Mouse (Mus musculus) embryonic facial prominence, embryonic 14.5 days (tissue): ENCODE measurements around the gene Il12rb1. TPM values are rescaled to one million over a fixed set of nuclear protein-coding genes. Genes with fewer than 3 reads are reported as not detected.

Experiments used
- ATAC-seq: fragments of 200-750 bp; cut with Nextera tagmentation; 2 replicates; pipeline ENCODE4 v1.8.0; 2017; ENCODE audit warnings: low read depth, moderate number of reproducible peaks, moderate TSS enrichment
- DNase-seq: peaks from one replicate; pipeline ENCODE4 v3.0.0-alpha.2; 2015; ENCODE audit warnings: low spot score
- H3K27ac ChIP-seq: fragments of 300-500 bp; sonication (generic); replicated peaks from 2 replicates; pipeline ENCODE4 v1.5.1; 2014; ENCODE audit warnings: low read depth, mild to moderate bottlenecking, low read length, moderate library complexity
- H3K27me3 ChIP-seq: fragments of 300-500 bp; sonication (generic); replicated peaks from 2 replicates; pipeline ENCODE4 v1.6.1; 2014; ENCODE audit warnings: low read length; ENCODE audit not compliant: control insufficient read depth, insufficient read depth
- H3K36me3 ChIP-seq: fragments of 300-500 bp; sonication (generic); 2 replicates; pipeline ENCODE4 v1.6.1; 2014; ENCODE audit warnings: low read length, mixed read lengths; ENCODE audit not compliant: control insufficient read depth, insufficient read depth
- H3K4me1 ChIP-seq: fragments of 300-500 bp; sonication (generic); 2 replicates; pipeline ENCODE4 v1.6.1; 2014; ENCODE audit warnings: antibody characterized with exemption, low read length; ENCODE audit not compliant: control insufficient read depth, insufficient read depth
- H3K4me2 ChIP-seq: fragments of 300-500 bp; sonication (generic); 2 replicates; pipeline ENCODE4 v1.6.1; 2014; ENCODE audit warnings: low read depth, mild to moderate bottlenecking, low read length, moderate library complexity, mixed read lengths
- H3K4me3 ChIP-seq: fragments of 300-500 bp; sonication (generic); 2 replicates; pipeline ENCODE4 v1.5.1; 2014; ENCODE audit warnings: low read depth, mild to moderate bottlenecking, low read length
- H3K9ac ChIP-seq: fragments of 300-500 bp; sonication (generic); 2 replicates; pipeline ENCODE4 v1.6.1; 2014; ENCODE audit warnings: low read depth, mild to moderate bottlenecking, low read length, moderate library complexity, mixed read lengths
- H3K9me3 ChIP-seq: fragments of 300-500 bp; sonication (generic); 2 replicates; pipeline ENCODE4 v1.6.1; 2016; ENCODE audit warnings: low read length; ENCODE audit not compliant: control insufficient read depth
- WGBS: fragments of 180-500 bp; shearing (Covaris S2); extraction: QIAGEN DNeasy Blood & Tissue Kit; methylation state at CpG from one replicate; pipeline ENCODE4 v1.1.7; 2014; 5-methylcytosine and 5-hydroxymethylcytosine counted together
- polyA plus RNA-seq: library from polyadenylated mRNA; unstranded; fragments of >200 nt; fragmentation: Nextera tagmentation; extraction: Ambion mirVana; gene quantifications from 2 replicates; pipeline ENCODE4 v1.2.1, GENCODE M21; 2014

Il12rb1 gene
- polyA plus RNA-seq, 1 experiment from 2014 or later: 0.19 TPM

- 79% methylated on average over 7 of the region's 7 CpGs for WGBS
- Histone ChIP-seq H3K9me3 (peaks cover 15% of the 10 kb centered on the region; the same call in 1 of the 2 replicates), H3K9ac (no peak overlapping the region)
Observed at GRCm38 (mm10) chr8:70823802-70824201, 15.6 kb downstream of the Il12rb1 start.

GRCm38 (mm10) chr8:70825816-70826215, 17.6 kb downstream of the Il12rb1 start:
- DNase-seq (no peak), ATAC-seq (no peak)
- WGBS: 78% methylated on average over 8 of the region's 8 CpGs
- Histone ChIP-seq H3K27me3 (no peaks in the 10 kb centered on the region), H3K4me2 (no peak overlapping the region), H3K27ac (no peak overlapping the region), H3K9ac (no peak overlapping the region), H3K36me3 (no peaks in the 10 kb centered on the region), H3K9me3 (peaks cover 5% of the 10 kb centered on the region; the same call in 1 of the 2 replicates), H3K4me3 (no peak overlapping the region), H3K4me1 (no peaks in the 10 kb centered on the region)

More at GRCm38 (mm10) chr8:70823802-70824201, 15.6 kb downstream of the Il12rb1 start:
- Histone ChIP-seq H3K4me1 (no peaks in the 10 kb centered on the region), H3K4me3 (no peak overlapping the region), H3K27ac (no peak overlapping the region), H3K36me3 (no peaks in the 10 kb centered on the region), H3K27me3 (no peaks in the 10 kb centered on the region), H3K4me2 (no peak overlapping the region)
- DNase-seq (no peak), ATAC-seq (no peak)

GRCm38 (mm10) chr8:70827010-70827409, 18.8 kb downstream of the Il12rb1 start:
- ATAC-seq (no peak), DNase-seq (no peak)
- Histone ChIP-seq H3K9ac (no peak overlapping the region), H3K9me3 (peaks cover 5% of the 10 kb centered on the region; the same call in 1 of the 2 replicates), H3K4me3 (no peak overlapping the region), H3K36me3 (no peaks in the 10 kb centered on the region), H3K27me3 (no peaks in the 10 kb centered on the region), H3K4me1 (no peaks in the 10 kb centered on the region), H3K4me2 (no peak overlapping the region), H3K27ac (no peak overlapping the region)
- WGBS: 98% methylated on average over 2 of the region's 2 CpGs

- Histone ChIP-seq H3K4me3 (no peak overlapping the region), H3K9ac (no peak overlapping the region), H3K27me3 (no peaks in the 10 kb centered on the region), H3K9me3 (peaks cover 5% of the 10 kb centered on the region; the same call in 1 of the 2 replicates), H3K4me1 (no peaks in the 10 kb centered on the region), H3K4me2 (no peak overlapping the region), H3K27ac (no peak overlapping the region), H3K36me3 (no peaks in the 10 kb centered on the region)
- ATAC-seq (no peak), DNase-seq (no peak)
- WGBS: 89% methylated on average over 1 of the region's 1 CpGs
Observed at GRCm38 (mm10) chr8:70827796-70828195, 19.5 kb downstream of the Il12rb1 start.

GRCm38 (mm10) chr8:70831517-70831916, 23.3 kb downstream of the Il12rb1 start:
- ATAC-seq (no peak), DNase-seq (no peak)
- no peak overlapping the region for H3K4me3 ChIP-seq
- 0 out of 2 replicates have a peak, but pooled peaks cover 12% of the 10 kb centered on the region for H3K36me3 ChIP-seq
- WGBS: 83% methylated on average over 8 of the region's 8 CpGs
- H3K9me3 ChIP-seq: peaks cover 5% of the 10 kb centered on the region; the same call in 1 of the 2 replicates
- no peaks in the 10 kb centered on the region for H3K27me3 ChIP-seq
- no peak overlapping the region for H3K27ac ChIP-seq
- no peak overlapping the region for H3K9ac ChIP-seq
- no peak overlapping the region for H3K4me2 ChIP-seq
- H3K4me1 ChIP-seq: no peaks in the 10 kb centered on the region

- DNase-seq: no peak
- H3K27ac ChIP-seq: no peak overlapping the region
- H3K9ac ChIP-seq: no peak overlapping the region
- no peak overlapping the region for H3K4me2 ChIP-seq
- ATAC-seq: no peak
- H3K9me3 ChIP-seq: no peaks in the 10 kb centered on the region
- no peaks in the 10 kb centered on the region for H3K27me3 ChIP-seq
- H3K4me3 ChIP-seq: no peak overlapping the region
- 0 out of 2 replicates have a peak, but pooled peaks cover 12% of the 10 kb centered on the region for H3K36me3 ChIP-seq
- no peaks in the 10 kb centered on the region for H3K4me1 ChIP-seq
- 56% methylated on average over 11 of the region's 11 CpGs for WGBS
Observed at GRCm38 (mm10) chr8:70832371-70832770, 24.1 kb downstream of the Il12rb1 start.

- no peak overlapping the region for H3K4me3 ChIP-seq
- H3K36me3 ChIP-seq: 0 out of 2 replicates have a peak, but pooled peaks cover 12% of the 10 kb centered on the region
- 49% methylated on average over 9 of the region's 9 CpGs for WGBS
- peak overlapping the region; percentile 25; the same call in 1 of the 2 replicates for H3K9ac ChIP-seq
- no peaks in the 10 kb centered on the region for H3K4me1 ChIP-seq
- H3K27me3 ChIP-seq: no peaks in the 10 kb centered on the region
- H3K4me2 ChIP-seq: no peak overlapping the region
- DNase-seq (no peak), ATAC-seq (no peak)
- no peak overlapping the region for H3K27ac ChIP-seq
- no peaks in the 10 kb centered on the region for H3K9me3 ChIP-seq
Observed at GRCm38 (mm10) chr8:70833018-70833482, 24.8 kb downstream of the Il12rb1 start.

GRCm38 (mm10) chr8:70833520-70833919, 25.3 kb downstream of the Il12rb1 start:
- no peak for DNase-seq
- Histone ChIP-seq H3K4me1 (no peaks in the 10 kb centered on the region), H3K27me3 (no peaks in the 10 kb centered on the region), H3K4me3 (no peak overlapping the region), H3K36me3 (0 out of 2 replicates have a peak, but pooled peaks cover 12% of the 10 kb centered on the region), H3K4me2 (no peak overlapping the region), H3K9me3 (no peaks in the 10 kb centered on the region), H3K9ac (peak overlapping the region; percentile 25; the same call in 1 of the 2 replicates), H3K27ac (no peak overlapping the region)
- ATAC-seq: no peak
- WGBS: 55% methylated on average over 11 of the region's 15 CpGs

- ATAC-seq: no peak
- no peaks in the 10 kb centered on the region for H3K9me3 ChIP-seq
- no peaks in the 10 kb centered on the region for H3K27me3 ChIP-seq
- DNase-seq: no peak
- H3K4me3 ChIP-seq: no peak overlapping the region
- H3K27ac ChIP-seq: no peak overlapping the region
- H3K4me2 ChIP-seq: no peak overlapping the region
- 84% methylated on average over 2 of the region's 3 CpGs for WGBS
- H3K36me3 ChIP-seq: 0 out of 2 replicates have a peak, but pooled peaks cover 12% of the 10 kb centered on the region
- no peak overlapping the region for H3K9ac ChIP-seq
- H3K4me1 ChIP-seq: no peaks in the 10 kb centered on the region
Observed at GRCm38 (mm10) chr8:70834071-70834470, 25.8 kb downstream of the Il12rb1 start.
